Mouse (Mus musculus): ENCODE measurements around the gene Ykt6.

GRCm38 (mm10) chr11:5994880-5995279, 39.4 kb downstream of the Ykt6 start:
- TF ChIP-seq CTCF (IDR thresholded peaks at IDR 0.05; ENCODE audit: low read depth, low read length) (no peak), GATA1 (IDR thresholded peaks at IDR 0.05; ENCODE audit: borderline replicate concordance, low read length) (no peak), POLR2AphosphoS5 (IDR thresholded peaks at IDR 0.05; ENCODE audit: insufficient replicate concordance, low read depth, low read length) (no peak), GATA2 (IDR thresholded peaks at IDR 0.05; ENCODE audit: borderline replicate concordance, low read depth, low read length) (no peak)

Measured in G1E (cell line).